Mouse (Mus musculus) erythroblast, embryonic 14.5 days (primary cell): Measurements from ENCODE around the gene Nudcd2.

Source experiments
- GATA1 ChIP-seq: IDR thresholded peaks from 2 replicates; pipeline ENCODE4 v1.6.1; 2012; ENCODE audit warnings: low read length, inconsistent platforms, mixed read lengths
- TAL1 ChIP-seq: IDR thresholded peaks from 3 replicates; pipeline ENCODE4 v1.6.1; 2012; ENCODE audit warnings: low read length, inconsistent platforms, mixed read lengths

- TF ChIP-seq GATA1 = no peak
- no peak for TF ChIP-seq TAL1
Observed at GRCm38 (mm10) chr11:40759896-40760295, 26.4 kb downstream of the Nudcd2 start.
